Mouse (Mus musculus): ENCODE measurements around the gene Prkce. TPM values are rescaled to one million over a fixed set of nuclear protein-coding genes. Genes with fewer than 3 reads are reported as not detected.
A peak's percentile ranks its signal among the peaks of the same experiment; 100 is the strongest.

The Prkce gene
- total RNA-seq, 2 experiments from 2014 or later: 276 to 292 TPM

DNA sequence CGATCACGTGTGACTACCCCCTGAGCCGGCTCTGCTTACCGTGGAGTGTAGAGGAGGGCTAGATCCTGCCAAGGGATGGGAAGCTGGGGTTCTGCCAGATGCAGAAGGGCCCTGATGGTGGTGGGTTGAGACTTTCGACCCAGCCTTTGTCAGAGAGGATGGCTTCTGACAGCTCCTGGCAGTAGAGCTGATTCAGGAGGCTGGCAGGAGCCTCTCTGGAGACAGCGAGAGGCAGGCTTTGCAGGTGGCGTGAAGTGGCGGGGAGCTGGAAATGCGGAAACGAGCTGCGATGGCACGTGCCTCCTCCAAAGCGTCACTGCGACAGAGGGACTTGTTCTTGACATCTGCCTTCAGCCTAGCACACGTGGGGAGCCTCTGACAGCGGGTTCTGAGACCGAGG lies 250.7 kb downstream of the Prkce start:
- intact Hi-C loops (cut with DNase I): loop anchor here (5.0 kb wide), 1 partner anchor 46 kb away; no protein-coding TSS in a partner anchor
- DNase-seq (ENCODE audit: low spot score in 2 of 2): peak; percentile 51 to 58

DNA sequence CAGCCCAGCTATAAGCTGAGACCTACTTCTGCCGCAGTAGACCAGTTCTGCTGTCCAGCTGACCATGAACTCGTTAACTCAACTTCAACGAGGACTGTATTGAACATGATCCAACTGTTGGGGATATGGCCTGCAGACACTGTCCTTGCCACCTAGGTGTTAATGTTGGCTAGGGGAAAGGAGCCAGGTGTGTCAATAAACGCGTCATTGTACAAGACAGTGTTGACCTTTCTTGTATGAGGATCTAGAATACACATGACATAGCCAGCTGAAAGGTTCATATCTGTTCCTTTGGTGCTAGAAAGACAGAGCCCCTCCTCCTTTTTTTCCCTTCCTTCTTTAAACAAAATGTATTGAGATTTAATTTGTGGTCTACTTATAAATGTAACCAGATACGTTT lies 251.6 kb downstream of the Prkce start:
- intact Hi-C loops (cut with DNase I): loop anchor here (5.0 kb wide), 1 partner anchor 47 kb away; no protein-coding TSS in a partner anchor
- DNase-seq (ENCODE audit: low spot score in 2 of 2): no peak

DNA sequence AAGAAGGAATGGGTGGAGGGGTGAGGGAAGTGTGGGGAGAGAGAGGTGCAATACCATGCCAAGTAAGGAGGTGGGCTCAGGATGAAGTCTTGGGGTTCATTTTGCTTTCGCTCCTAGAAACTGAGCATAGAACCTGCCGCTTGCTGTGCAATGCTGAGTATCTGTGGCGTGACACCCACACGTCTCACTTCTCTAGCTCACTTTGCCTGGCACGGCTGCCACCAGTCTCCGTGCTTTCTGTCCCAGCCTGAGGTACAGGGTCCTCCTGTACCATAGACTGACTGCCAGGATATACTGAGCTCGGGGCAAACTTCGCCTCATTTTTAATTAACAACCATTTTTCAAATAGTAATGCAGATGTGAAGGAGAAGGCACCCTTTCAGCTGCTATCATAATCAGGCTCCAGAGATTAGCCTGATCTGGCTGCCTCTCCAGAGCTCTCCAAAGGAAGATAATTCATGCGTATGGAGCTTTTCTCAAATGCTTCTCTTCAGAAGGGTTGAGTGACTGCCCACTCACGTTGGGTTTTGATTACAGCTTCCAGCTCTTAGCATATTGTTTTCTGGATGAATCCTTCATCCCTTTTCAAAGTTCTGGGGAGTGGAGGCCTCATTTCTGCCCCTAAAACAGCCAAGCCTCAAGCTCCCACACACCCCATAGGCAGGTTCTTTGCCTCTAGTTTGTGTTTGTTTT lies 253.2 kb downstream of the Prkce start:
- intact Hi-C loops (cut with DNase I): no loop called here
- DNase-seq (ENCODE audit: low spot score in 2 of 2): peak; percentile 52 to 69

DNA sequence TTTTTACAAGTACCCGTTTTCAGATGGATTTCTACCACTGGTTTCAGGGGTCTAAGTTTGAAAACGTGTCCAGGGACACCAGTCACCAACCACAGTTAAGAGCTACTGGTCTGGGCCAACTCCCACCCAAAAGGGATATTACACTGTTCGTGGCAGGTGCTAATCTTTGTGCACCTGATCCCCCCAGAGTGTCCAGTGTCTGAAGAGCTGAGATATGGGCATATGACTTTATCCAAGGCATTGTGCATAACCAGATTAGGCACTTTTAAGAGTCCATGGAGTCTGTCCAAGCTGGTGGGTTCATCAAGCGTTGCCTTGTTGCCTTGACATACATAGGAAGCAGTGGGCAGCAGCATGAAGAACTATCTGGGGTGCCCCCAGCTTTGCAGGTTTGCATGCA lies 254.4 kb downstream of the Prkce start:
- intact Hi-C loops (cut with DNase I): no loop called here
- DNase-seq (ENCODE audit: low spot score in 2 of 2): no peak

DNA sequence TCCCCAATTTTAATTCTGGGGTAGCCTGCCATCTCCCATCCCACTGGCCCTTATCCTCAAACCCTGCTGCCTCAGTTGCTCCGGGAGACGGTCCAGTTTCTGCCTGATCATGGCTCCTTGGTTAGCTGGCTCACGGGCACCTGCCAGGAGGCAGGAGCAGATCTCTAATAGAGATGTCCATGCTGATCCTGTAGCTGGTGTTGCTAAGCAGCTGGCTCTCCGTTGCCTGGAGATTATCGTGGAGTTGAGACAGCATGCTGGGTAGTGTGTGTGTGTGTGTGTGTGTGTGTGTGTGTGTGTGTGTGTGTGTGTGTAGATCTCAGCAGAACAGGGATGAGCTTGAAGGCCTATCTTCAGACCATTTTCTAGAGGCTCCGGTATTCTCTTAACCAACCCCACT lies 262.3 kb downstream of the Prkce start:
- no peak for DNase-seq (ENCODE audit: low spot score in 2 of 2)
- intact Hi-C loops (cut with DNase I): no loop called here

DNA sequence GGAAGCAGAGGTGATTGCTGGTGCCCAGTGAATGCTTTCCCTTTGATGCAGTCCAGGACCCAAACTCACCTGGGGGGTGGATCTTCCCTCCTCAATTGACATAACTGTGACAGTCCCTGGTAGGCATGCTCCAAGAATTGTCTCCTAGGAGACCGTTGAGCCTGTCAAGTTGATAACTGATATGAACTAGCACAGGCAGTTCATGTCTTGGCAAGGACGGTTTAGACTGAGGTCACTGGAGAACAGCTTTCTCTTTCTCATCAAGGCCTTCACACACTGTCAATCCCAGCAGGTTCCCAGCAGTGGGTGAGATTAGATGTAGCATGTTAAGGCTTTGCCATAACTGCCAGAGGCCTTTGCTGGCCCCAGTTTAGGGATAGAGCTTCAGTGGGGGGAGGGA lies 265.5 kb downstream of the Prkce start:
- intact Hi-C loops (cut with DNase I): no loop called here
- DNase-seq (ENCODE audit: low spot score in 2 of 2): no peak

DNA sequence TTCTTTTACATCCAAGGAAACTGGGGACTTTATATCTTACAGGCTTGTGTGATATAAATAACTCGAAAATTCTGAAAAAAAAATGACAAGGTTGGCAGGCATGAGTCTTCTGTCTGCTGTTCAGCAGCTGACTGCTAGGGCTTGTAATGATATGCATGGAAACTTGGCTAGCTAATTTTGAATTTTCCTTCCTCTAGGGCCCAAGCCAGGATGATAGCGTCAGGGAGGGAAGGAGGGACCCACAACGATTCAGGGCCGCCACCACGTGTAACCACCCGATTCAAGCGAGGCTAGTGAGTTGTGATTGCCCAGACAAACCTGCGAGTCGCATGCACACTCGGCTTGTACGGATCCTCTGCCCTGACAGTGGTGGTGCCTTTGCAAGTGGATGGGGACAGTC lies 266.2 kb downstream of the Prkce start:
- intact Hi-C loops (cut with DNase I): no loop called here

DNA sequence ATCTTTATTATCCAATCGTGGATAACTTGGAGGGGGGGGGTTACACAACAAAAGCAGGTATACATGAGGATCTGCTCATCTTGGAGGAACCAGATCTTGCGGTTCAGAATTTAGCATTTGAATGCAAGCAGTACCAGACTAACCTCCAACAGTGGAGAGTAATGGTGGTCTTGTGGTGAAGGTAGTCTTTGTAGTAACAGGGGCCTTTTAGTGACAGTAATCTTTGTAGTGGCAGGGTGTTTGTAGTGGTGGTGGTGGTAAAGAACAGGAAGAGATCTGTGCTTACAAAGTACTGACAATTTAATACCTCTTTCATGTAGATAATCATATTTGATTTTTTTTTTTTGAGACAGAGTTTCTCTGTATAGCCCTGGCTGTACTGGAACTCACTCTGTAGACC lies 267.2 kb downstream of the Prkce start:
- intact Hi-C loops (cut with DNase I): loop anchor here (5.0 kb wide), 3 partner anchors 52 to 132 kb away; no protein-coding TSS in a partner anchor
- no peak for DNase-seq (ENCODE audit: low spot score in 2 of 2)

More for the DNA sequence above, 266.2 kb downstream of the Prkce start:
- peak; percentile 47 to 48 for DNase-seq (ENCODE audit: low spot score in 2 of 2)

DNA sequence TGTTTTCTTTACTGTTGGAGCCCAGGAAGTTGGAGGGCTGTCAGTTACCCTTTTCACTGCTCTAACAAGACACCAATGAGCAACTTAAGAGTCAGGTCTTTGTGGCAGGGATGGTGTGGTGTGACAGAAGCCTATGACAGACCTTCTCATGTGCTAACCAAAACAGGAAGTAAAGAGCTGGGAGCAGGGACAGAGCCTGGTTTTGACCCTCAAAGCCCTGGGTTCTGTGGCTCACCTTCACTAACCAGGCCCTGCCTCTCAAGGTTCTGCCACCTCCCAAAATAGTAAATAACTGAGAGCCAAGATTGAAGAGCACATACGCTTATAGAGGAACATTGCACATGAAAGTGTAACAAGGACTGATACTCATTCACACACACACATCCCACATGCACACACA lies 268.0 kb downstream of the Prkce start:
- DNase-seq (ENCODE audit: low spot score in 2 of 2): no peak
- intact Hi-C loops (cut with DNase I): loop anchor here (5.0 kb wide), 3 partner anchors 53 to 133 kb away; no protein-coding TSS in a partner anchor

DNA sequence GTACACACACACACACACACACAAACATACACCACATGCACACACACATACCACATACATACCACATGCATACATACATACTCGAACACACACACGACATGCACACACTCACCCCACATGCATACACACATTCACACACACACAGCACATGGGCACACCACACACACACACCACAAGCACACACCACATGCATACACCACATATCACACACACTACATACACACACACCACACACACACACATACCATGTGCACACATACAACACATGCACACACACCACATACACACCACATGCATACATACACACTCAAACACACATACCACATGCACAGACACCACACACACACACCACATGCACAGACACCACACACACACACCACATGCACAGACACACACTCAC lies 268.4 kb downstream of the Prkce start:
- DNase-seq (ENCODE audit: low spot score in 2 of 2): no peak
- intact Hi-C loops (cut with DNase I): loop anchor here (5.0 kb wide), 3 partner anchors 54 to 134 kb away; no protein-coding TSS in a partner anchor

DNA sequence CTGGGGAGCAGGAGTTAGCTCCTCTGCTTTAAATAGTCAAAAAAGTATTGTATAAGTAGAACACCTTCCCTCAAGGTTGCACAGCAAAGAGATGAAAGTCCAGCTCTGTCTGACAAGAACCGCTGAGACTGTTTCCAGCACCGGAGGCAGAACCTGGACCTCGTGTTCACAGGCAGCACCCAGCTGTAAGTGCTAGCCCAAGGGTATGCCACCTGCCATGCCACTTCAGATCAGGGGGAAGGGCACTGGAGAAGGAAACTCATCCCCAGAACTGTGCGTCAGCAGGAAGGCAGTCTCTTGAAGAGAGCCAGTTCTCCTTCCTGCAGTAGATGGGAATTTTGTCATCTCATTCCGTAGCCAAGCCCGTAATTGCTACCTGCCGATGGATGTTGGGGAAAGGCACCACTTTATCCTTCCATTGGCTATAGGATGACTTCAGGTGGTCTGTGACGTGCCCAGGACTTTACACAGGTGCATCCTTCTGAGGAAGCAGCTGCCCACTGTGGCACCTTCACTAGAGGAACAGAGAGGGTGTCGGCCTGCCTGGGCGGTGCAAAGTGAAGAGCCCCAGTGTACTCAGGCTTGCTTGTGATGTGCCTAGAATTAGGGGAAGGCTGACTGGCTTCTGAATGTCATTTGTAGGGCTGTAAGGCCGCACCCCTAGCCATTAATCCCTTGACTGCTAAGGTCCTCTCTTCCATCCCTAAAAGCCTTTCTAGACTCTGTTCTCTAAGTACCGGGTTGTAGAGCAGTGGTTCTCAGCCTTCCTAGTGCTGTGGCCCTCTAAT lies 269.2 kb downstream of the Prkce start:
- intact Hi-C loops (cut with DNase I): loop anchor here (5.0 kb wide), 3 partner anchors 54 to 134 kb away; no protein-coding TSS in a partner anchor
- DNase-seq (ENCODE audit: low spot score in 2 of 2): peak in 1 of 2 experiments; percentile 50

DNA sequence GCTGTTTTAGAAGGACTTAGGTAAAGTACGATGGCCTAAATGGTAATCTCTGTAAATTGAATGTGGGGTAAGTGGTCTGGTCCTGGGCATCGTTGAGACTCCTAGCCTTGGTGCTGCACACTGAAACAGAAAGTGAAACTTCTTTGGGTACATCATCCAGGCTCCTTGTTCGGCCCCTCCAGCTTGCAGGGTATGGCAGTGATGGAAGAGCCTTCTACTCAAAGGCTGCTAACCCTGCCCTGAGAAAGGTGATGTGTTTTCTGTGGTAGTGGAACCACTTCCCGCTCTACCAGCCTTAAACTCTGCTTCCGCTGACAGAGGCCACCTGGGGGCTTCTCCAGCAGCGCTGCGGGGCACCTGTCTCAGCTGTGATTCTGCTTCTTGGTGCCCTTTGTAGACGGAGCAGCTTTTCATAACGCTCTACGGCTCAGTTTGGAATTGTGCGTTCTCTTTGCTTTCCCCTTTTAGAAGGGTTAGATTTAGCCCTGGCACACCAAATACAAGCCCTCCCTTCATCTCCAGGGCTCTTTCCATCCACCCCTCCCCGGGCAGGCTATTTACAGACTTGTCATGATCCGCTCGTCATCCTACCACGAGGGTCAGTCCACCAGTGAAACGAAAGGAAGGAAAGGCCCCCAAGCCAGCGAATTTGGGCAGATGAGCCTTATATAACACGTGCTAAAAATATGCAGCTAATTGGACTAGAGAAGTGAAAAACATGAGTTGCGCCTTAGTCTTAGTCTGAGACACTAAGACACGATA lies 270.1 kb downstream of the Prkce start:
- DNase-seq (ENCODE audit: low spot score in 2 of 2): peak; percentile 74 to 83
- intact Hi-C loops (cut with DNase I): loop anchor here (5.0 kb wide), 3 partner anchors 55 to 135 kb away; no protein-coding TSS in a partner anchor

DNA sequence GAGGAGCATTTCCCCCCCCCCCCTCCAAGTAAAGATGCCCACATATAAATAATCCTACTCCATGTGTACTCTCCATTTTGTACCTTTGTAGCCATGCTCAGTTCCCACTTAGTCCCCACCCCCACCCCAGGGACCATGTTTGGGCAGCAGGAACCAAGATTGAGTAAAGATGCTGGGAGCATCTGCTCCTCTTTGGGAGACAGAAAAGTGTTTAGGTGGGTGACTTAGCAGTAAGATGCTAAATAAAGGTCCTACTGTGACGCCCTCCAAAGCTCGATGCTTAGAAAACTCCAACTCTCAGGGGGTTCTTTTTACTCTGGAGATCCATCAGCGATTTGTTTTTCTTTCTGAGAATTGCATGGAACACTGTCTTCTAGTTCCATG lies 270.7 kb downstream of the Prkce start:
- no peak for DNase-seq (ENCODE audit: low spot score in 2 of 2)
- intact Hi-C loops (cut with DNase I): loop anchor here (5.0 kb wide), 3 partner anchors 56 to 136 kb away; no protein-coding TSS in a partner anchor

DNA sequence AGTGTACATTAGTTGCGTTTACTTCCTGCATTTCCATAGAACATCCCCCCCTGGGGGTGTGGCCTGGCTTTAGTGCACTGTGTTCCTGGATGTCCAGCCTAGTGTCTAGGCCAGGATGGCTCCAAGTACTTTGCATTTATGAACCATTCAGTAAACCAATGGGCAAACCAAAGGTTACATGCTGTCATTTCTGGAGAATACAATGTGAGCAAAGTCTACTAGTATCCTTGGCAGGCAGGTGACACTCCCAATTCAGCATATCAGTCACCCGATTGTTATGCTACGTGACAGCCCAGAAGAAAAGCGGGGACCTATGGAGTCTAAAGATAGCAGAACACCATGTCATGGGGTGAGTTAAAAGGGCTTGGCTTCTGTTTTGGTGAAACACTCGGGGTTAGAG lies 271.2 kb downstream of the Prkce start:
- intact Hi-C loops (cut with DNase I): loop anchor here (5.0 kb wide), 3 partner anchors 56 to 136 kb away; no protein-coding TSS in a partner anchor

DNA sequence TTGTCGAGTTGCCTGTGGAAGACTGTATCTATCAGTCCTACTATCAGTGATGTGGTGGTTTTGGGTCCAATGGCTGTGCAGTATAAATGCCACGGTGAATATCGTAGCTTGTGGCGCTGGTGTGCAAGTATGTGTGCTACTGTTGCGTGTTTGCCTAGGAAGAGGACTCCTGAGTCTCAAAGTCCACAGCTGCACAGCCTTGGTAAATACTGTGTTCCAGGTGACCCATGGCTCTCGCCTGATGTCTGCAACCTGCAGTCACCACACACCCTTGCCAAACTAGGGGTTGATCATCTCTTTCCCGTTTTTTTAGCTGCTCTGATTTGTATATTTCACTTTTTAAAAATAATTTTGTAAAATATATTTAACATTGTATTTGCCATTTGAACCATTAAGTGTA lies 273.5 kb downstream of the Prkce start:
- intact Hi-C loops (cut with DNase I): no loop called here
- DNase-seq (ENCODE audit: low spot score in 2 of 2): no peak

More for the DNA sequence above, 271.2 kb downstream of the Prkce start:
- no peak for DNase-seq (ENCODE audit: low spot score in 2 of 2)

DNA sequence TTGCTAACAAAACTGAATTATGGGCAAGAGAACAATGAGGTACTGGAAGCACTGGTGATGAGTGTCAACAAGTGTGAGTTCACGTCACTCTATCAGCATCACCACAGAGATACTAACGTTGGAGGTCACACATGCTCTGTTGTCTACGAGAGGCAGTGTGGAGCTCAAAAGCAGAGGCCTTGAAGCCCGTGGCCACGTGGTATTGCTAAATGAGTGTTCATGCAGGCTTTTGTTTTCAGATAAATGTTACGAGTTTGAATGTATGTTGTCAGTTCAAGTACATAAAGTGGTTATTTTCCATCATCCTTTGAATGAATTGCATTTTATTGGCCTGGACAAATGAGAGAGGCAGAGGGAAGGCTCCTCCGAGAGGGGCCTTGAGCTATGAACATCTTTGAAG lies 276.3 kb downstream of the Prkce start:
- DNase-seq (ENCODE audit: low spot score in 2 of 2): no peak
- intact Hi-C loops (cut with DNase I): loop anchor here (1.0 kb wide), 1 partner anchor 282 kb away; no protein-coding TSS in a partner anchor

DNA sequence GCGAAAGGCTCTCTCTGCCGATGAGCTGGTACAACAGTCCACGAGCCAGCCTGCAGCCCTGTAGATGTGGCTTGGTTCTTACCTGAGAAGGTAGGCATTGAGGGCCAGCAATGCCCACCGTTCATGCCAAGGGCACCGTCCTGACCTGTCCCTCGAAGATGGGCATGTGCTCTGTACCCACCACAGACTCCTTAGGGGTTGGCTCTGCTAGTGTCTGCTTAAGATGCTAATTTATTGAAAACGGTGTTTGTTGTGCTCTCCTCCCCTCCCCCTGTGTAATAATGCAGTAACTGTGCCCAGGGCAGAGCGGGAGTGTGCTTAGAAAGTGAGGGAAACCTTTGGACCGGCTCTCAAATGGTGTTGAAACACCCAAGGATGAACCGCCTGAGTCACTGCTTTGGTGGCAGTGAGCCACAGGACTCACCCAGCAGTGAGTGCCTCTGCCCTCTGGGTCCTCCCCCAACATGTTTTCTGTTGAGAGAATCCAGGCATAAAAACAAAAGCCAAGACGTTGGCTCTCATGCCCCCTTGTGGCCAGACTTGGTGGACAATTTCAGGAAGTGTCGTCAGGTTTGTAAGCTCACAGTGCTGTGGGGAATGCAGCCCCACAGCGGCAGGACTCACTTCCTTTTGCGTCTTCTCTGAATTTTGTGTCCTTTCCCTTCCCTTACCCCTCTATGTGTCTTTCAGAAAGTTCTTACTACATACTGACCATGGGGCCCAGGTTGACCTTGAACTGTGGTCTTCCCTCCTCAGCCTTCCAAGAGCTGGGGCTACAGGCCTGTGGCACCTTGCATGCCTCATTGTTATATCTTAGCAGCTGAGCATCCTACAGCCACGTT lies 277.2 kb downstream of the Prkce start:
- peak; percentile 85 to 89 for DNase-seq (ENCODE audit: low spot score in 2 of 2)
- intact Hi-C loops (cut with DNase I): loop anchor here (1.0 kb wide), 1 partner anchor 282 kb away; no protein-coding TSS in a partner anchor

DNA sequence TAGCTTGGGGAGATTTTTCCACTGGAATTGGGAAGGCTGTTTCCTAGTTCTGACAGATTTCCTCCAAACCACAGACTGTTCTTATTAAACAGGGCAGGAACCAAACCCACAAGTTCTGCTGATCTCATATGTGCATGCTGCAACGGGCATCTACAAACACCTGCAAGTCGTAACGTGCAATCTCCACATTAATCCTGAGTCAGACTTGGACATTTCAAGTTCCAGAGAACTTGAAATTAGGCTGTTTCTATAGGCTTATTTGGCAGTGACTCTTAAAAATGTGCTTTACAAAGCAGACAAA lies 277.8 kb downstream of the Prkce start:
- intact Hi-C loops (cut with DNase I): no loop called here
- no peak for DNase-seq (ENCODE audit: low spot score in 2 of 2)

DNA sequence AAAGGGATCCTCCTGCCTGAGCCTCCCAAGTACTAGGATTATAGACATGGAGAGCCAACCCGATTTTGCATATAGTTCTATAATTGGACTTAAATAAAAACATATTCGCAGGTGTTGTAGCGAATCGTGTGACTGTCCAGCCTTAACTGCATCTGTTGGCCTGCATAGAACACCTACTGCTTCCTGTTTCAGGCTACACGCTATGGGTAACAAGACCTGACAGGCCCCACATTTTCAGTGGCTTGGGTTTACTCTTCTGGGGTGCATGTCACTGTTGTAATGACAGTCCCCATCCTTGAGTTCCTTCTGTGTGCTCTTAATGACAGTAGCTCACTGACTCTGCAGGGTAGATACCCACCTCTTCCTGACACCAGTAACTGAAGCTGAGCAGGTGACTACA lies 278.3 kb downstream of the Prkce start:
- intact Hi-C loops (cut with DNase I): no loop called here
- DNase-seq (ENCODE audit: low spot score in 2 of 2): no peak

All from left cerebral cortex, postnatal 36 days (tissue).